Mouse (Mus musculus) kidney, adult 2 months (tissue): ENCODE data around the gene Add1. TPM values are rescaled to one million over a fixed set of nuclear protein-coding genes. Genes with fewer than 3 reads are reported as not detected.
"Not testable (repeated sequence)": the region's sequence is repeated elsewhere in the genome, so short reads cannot be mapped to it uniquely, and the experiment has no call there.

Experiments
- DNase-seq: peaks from one replicate; pipeline ENCODE4 v3.0.0; 2021
- H3K27ac ChIP-seq: fragments of 200-500 bp; 2 replicates; pipeline ENCODE4 v1.5.1; 2012; ENCODE audit warnings: low read depth, low read length, control low read depth, inconsistent platforms; ENCODE audit not compliant: insufficient read depth
- H3K27me3 ChIP-seq: fragments of 200-500 bp; replicated peaks from 2 replicates; pipeline ENCODE4 v1.6.1; 2012; ENCODE audit warnings: mild to moderate bottlenecking, moderate library complexity, low read length, inconsistent platforms; ENCODE audit not compliant: control insufficient read depth, insufficient read depth
- H3K36me3 ChIP-seq: fragments of 200-500 bp; 2 replicates; pipeline ENCODE4 v1.6.1; 2012; ENCODE audit warnings: mild to moderate bottlenecking, moderate library complexity, low read length, inconsistent platforms; ENCODE audit not compliant: control insufficient read depth, insufficient read depth
- H3K4me1 ChIP-seq: fragments of 200-500 bp; 2 replicates; pipeline ENCODE4 v1.6.1; 2011; ENCODE audit warnings: low read length; ENCODE audit not compliant: control insufficient read depth, insufficient read depth
- H3K4me3 ChIP-seq: fragments of 200-500 bp; 2 replicates; pipeline ENCODE4 v1.5.1; 2011; ENCODE audit warnings: mild to moderate bottlenecking, low read depth, low read length, control low read depth; ENCODE audit not compliant: insufficient read depth
- CTCF ChIP-seq: fragments of 200-500 bp; conservative IDR thresholded peaks from 2 replicates; pipeline ENCODE4 v1.5.1; 2011; ENCODE audit warnings: low read depth, mild to moderate bottlenecking, control low read depth, low read length, moderate library complexity, mixed read lengths; ENCODE audit not compliant: insufficient read depth, insufficient read length
- POLR2A ChIP-seq: fragments of 200-500 bp; IDR thresholded peaks from one replicate; pipeline ENCODE4 v1.6.1; 2011; ENCODE audit warnings: low read depth, low read length, control low read depth
- WGBS: fragments of 180-500 bp; shearing (Covaris S2); methylation state at CpG from one replicate; pipeline ENCODE4 v1.1.7; 2018; 5-methylcytosine and 5-hydroxymethylcytosine counted together
- polyA plus RNA-seq: library from polyadenylated mRNA; depleted of rRNA; stranded (reverse); fragments of >200 nt; gene quantifications from 2 replicates; pipeline ENCODE4 v1.2.3, GENCODE M21; 2012

Add1 gene
- polyA plus RNA-seq, 1 experiment: 129 TPM

GRCm38 (mm10) chr5:34550251-34550650 is 23.2 kb upstream of the Add1 start:
- H3K4me3 ChIP-seq: no peak overlapping the region
- DNase-seq: no peak
- H3K36me3 ChIP-seq: no peaks in the 10 kb centered on the region
- H3K27ac ChIP-seq: no peak overlapping the region
- WGBS: 40% methylated on average over 6 of the region's 6 CpGs
- 0 out of 2 replicates have a peak, but pooled peaks cover 3% of the 10 kb centered on the region for H3K4me1 ChIP-seq
- no peak for TF ChIP-seq POLR2A
- TF ChIP-seq CTCF: no peak
- H3K27me3 ChIP-seq: no peaks in the 10 kb centered on the region

GRCm38 (mm10) chr5:34551821-34552220 is 21.6 kb upstream of the Add1 start:
- TF ChIP-seq POLR2A (no peak), CTCF (no peak)
- H3K4me3 ChIP-seq: no peak overlapping the region
- no peak overlapping the region for H3K27ac ChIP-seq
- 0 out of 2 replicates have a peak, but pooled peaks cover 3% of the 10 kb centered on the region for H3K4me1 ChIP-seq
- WGBS: 90% methylated on average over 4 of the region's 4 CpGs
- no peak for DNase-seq
- no peaks in the 10 kb centered on the region for H3K27me3 ChIP-seq
- no peaks in the 10 kb centered on the region for H3K36me3 ChIP-seq

- Histone ChIP-seq H3K4me3 (no peak overlapping the region), H3K36me3 (no peaks in the 10 kb centered on the region), H3K27me3 (no peaks in the 10 kb centered on the region), H3K4me1 (no peaks in the 10 kb centered on the region; the same call in 1 of the 2 replicates), H3K27ac (no peak overlapping the region)
- no peak for DNase-seq
- 100% methylated on average over 1 of the region's 1 CpGs for WGBS
- TF ChIP-seq CTCF (no peak), POLR2A (no peak)
Measured at GRCm38 (mm10) chr5:34563854-34564253, 9.6 kb upstream of the Add1 start.

- no peak overlapping the region for H3K27ac ChIP-seq
- H3K36me3 ChIP-seq: no peaks in the 10 kb centered on the region
- 91% methylated on average over 4 of the region's 4 CpGs for WGBS
- TF ChIP-seq CTCF (no peak), POLR2A (no peak)
- no peak overlapping the region for H3K4me3 ChIP-seq
- DNase-seq: no peak
- H3K4me1 ChIP-seq: no peaks in the 10 kb centered on the region; the same call in 1 of the 2 replicates
- H3K27me3 ChIP-seq: no peaks in the 10 kb centered on the region
Measured at GRCm38 (mm10) chr5:34564291-34564690, 9.2 kb upstream of the Add1 start.

- TF ChIP-seq POLR2A (no peak), CTCF (no peak)
- Histone ChIP-seq H3K4me1 (no peaks in the 10 kb centered on the region; the same call in 1 of the 2 replicates), H3K36me3 (no peaks in the 10 kb centered on the region), H3K27me3 (no peaks in the 10 kb centered on the region), H3K4me3 (no peak overlapping the region), H3K27ac (no peak overlapping the region)
- 60% methylated on average over 7 of the region's 7 CpGs for WGBS
- no peak for DNase-seq
Measured at GRCm38 (mm10) chr5:34565545-34566283, 7.8 kb upstream of the Add1 start.

GRCm38 (mm10) chr5:34571551-34571950 is 1.9 kb upstream of the Add1 start:
- no peaks in the 10 kb centered on the region for H3K36me3 ChIP-seq
- no peaks in the 10 kb centered on the region for H3K27me3 ChIP-seq
- TF ChIP-seq POLR2A: no peak
- TF ChIP-seq CTCF: no peak
- no peak for DNase-seq
- H3K27ac ChIP-seq: no peak overlapping the region
- peaks cover 14% of the 10 kb centered on the region for H3K4me1 ChIP-seq
- no peak overlapping the region for H3K4me3 ChIP-seq
- 94% methylated on average over 3 of the region's 3 CpGs for WGBS

GRCm38 (mm10) chr5:34572568-34572967 is 896 bp upstream of the Add1 start:
- Histone ChIP-seq H3K4me1 (peaks cover 18% of the 10 kb centered on the region), H3K4me3 (peak overlapping the region; percentile 73; the same call in 1 of the 2 replicates), H3K27ac (peak overlapping the region; percentile 79)
- H3K27me3 ChIP-seq, H3K36me3 ChIP-seq, DNase-seq: not testable (repeated sequence)
- WGBS: 42% methylated on average over 4 of the region's 4 CpGs
